Mouse (Mus musculus): ENCODE data around the gene Farsa. TPM values are rescaled to one million over a fixed set of nuclear protein-coding genes. Genes with fewer than 3 reads are reported as not detected.

Gene Farsa
- polyA plus RNA-seq, 1 experiment: 59.1 TPM

GRCm38 (mm10) chr8:84846094-84846721 lies 10.6 kb upstream of the Farsa start:
- no peak for TF ChIP-seq POLR2A (IDR thresholded peaks at IDR 0.05; ENCODE audit: borderline replicate concordance, control insufficient read depth, low read depth, low read length)
- no peak for TF ChIP-seq CTCF (IDR thresholded peaks at IDR 0.05; ENCODE audit: control insufficient read depth, insufficient read depth, low read length)
- H3K4me1 ChIP-seq (ENCODE audit: control insufficient read depth, insufficient read depth, low read length): peaks cover 4% of the 10 kb centered on the region; the same call in 1 of the 2 replicates
- WGBS: under 1% methylated on average over 30 of the region's 30 CpGs
- peak overlapping the region; percentile 90 for H3K27ac ChIP-seq (ENCODE audit: control insufficient read depth, insufficient read depth, low read depth, low read length, poor library complexity)
- peak overlapping the region; percentile 89 for H3K4me3 ChIP-seq (replicated peaks; ENCODE audit: control insufficient read depth, low read depth, low read length)

DNA sequence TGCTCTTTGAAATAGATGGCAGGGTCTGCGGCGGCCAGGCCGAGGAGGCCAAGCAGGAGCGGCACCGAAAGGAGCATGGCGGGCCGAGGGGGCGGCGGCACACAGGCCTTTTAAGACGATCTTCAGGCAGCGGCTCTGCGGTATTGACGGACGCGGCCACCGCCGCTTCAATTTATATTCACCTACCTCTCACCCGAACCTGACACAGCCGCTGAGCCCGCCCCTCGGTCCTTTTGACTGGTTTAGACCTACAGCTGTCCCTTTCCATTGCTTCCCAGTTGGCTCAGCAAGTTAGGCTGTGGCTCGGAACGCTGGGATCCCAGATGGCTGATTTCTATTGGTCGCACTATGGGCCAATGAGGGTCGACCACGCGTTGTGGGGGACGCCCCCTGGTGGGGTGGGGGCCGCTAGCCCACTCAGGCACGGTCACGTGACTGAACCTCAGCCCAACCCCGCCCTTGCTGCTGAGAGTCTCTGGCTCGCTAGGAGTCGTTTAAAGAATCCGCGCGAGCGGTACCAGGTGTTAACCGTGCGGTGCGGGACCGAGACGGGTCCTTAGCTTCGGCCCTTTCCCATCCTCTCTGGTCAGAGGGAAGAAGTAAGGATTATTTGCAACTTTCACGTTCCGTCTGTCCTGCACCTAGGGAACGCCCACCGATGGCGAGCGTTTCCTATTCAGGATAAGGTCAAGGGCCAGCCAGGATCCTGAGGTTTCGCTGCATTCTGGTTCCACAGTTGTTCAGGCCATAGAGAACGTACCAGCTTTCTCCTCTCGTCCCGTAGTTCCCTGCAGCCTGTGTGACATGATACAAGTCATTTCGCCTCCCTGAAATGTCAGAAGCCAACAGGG lies 9.8 kb upstream of the Farsa start, which contains the start of gene Calr:
Gene Calr, minus strand, starts transcription at position 213 of the 851 bp plus-strand sequence.
- under 1% methylated on average over 55 of the region's 55 CpGs for WGBS
- Histone ChIP-seq H3K27ac (ENCODE audit: control insufficient read depth, insufficient read depth, low read depth, low read length, poor library complexity) (peak within 1 kb of the TSS; percentile 94), H3K4me1 (ENCODE audit: control insufficient read depth, insufficient read depth, low read length) (peaks cover 4% of the 10 kb centered on the region; the same call in 1 of the 2 replicates), H3K4me3 (replicated peaks; ENCODE audit: control insufficient read depth, low read depth, low read length) (peak within 1 kb of the TSS; percentile 94)
- peak; percentile 99 for TF ChIP-seq POLR2A (IDR thresholded peaks at IDR 0.05; ENCODE audit: borderline replicate concordance, control insufficient read depth, low read depth, low read length)
- no peak for TF ChIP-seq CTCF (IDR thresholded peaks at IDR 0.05; ENCODE audit: control insufficient read depth, insufficient read depth, low read length)

DNA sequence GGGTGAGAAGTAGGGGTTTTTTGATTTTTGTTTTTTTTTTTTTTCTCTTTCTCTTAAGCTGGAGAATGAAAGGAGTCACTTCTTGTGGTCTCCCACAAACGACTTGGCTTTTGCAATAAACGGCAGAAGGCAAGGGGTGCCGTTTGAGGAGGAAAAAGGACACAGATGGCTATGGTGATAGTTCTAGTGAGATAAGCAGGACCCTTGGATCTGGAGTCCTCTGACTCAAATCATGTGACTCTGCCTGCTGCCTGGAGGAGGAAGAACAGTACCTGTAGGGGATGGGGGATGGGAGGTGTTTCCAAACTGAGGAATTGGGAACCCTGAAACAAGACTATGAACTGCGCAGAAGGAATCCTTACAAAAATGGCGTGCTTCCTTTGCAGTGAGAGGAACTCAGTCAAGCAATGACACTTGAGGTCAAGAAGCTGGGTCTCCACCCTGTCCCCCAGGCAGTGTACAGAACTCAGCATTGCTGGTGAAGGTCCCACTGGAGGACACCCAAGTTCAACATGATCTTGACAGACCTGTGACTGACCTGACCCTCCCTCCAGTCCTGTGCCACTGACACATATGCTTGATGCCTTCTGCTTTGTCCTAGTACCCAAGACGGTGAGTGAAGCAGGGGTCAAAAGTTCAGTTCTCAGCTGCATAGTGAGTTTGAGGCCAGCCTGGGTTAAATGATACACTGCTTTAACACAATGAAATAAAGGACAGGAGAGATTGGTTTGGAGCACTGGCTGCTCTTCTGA lies 8.9 kb upstream of the Farsa start:
- Histone ChIP-seq H3K4me3 (replicated peaks; ENCODE audit: control insufficient read depth, low read depth, low read length) (peak overlapping the region; percentile 2), H3K27ac (ENCODE audit: control insufficient read depth, insufficient read depth, low read depth, low read length, poor library complexity) (peak overlapping the region; percentile 94), H3K4me1 (ENCODE audit: control insufficient read depth, insufficient read depth, low read length) (peaks cover 4% of the 10 kb centered on the region; the same call in 1 of the 2 replicates)
- 3% methylated on average over 6 of the region's 6 CpGs for WGBS
- TF ChIP-seq CTCF (IDR thresholded peaks at IDR 0.05; ENCODE audit: control insufficient read depth, insufficient read depth, low read length): no peak
- TF ChIP-seq POLR2A (IDR thresholded peaks at IDR 0.05; ENCODE audit: borderline replicate concordance, control insufficient read depth, low read depth, low read length): no peak

- WGBS: 95% methylated on average over 3 of the region's 3 CpGs
- H3K27ac ChIP-seq (ENCODE audit: control insufficient read depth, insufficient read depth, low read depth, low read length, poor library complexity): 0 out of 2 replicates have a peak overlapping the region, but pooled peaks have one; percentile 75
- no peak for TF ChIP-seq CTCF (IDR thresholded peaks at IDR 0.05; ENCODE audit: control insufficient read depth, insufficient read depth, low read length)
- no peak for TF ChIP-seq POLR2A (IDR thresholded peaks at IDR 0.05; ENCODE audit: borderline replicate concordance, control insufficient read depth, low read depth, low read length)
- no peak overlapping the region for H3K4me3 ChIP-seq (replicated peaks; ENCODE audit: control insufficient read depth, low read depth, low read length)
- H3K4me1 ChIP-seq (ENCODE audit: control insufficient read depth, insufficient read depth, low read length): peaks cover 1% of the 10 kb centered on the region; the same call in 1 of the 2 replicates
These were observed 355 bp upstream of the Farsa start for GRCm38 (mm10) chr8:84856434-84856833.

- peak within 1 kb of the TSS; percentile 63; the same call in 1 of the 2 replicates for H3K27ac ChIP-seq (ENCODE audit: control insufficient read depth, insufficient read depth, low read depth, low read length, poor library complexity)
- WGBS: 2% methylated on average over 46 of the region's 46 CpGs
- no peaks in the 10 kb centered on the region; the same call in 1 of the 2 replicates for H3K4me1 ChIP-seq (ENCODE audit: control insufficient read depth, insufficient read depth, low read length)
- TF ChIP-seq POLR2A (IDR thresholded peaks at IDR 0.05; ENCODE audit: borderline replicate concordance, control insufficient read depth, low read depth, low read length) (no peak), CTCF (IDR thresholded peaks at IDR 0.05; ENCODE audit: control insufficient read depth, insufficient read depth, low read length) (no peak)
- peak within 1 kb of the TSS; percentile 85 for H3K4me3 ChIP-seq (replicated peaks; ENCODE audit: control insufficient read depth, low read depth, low read length)
These were observed 14.9 kb downstream of the Farsa start, which contains the start of gene Syce2 for GRCm38 (mm10) chr8:84871376-84872308. Gene Syce2, plus strand, starts transcription at chr8:84872111.

- TF ChIP-seq CTCF (IDR thresholded peaks at IDR 0.05; ENCODE audit: control insufficient read depth, insufficient read depth, low read length): no peak
- 0 out of 2 replicates have a peak, but pooled peaks have one; percentile 27 for TF ChIP-seq POLR2A (IDR thresholded peaks at IDR 0.05; ENCODE audit: borderline replicate concordance, control insufficient read depth, low read depth, low read length)
- 2% methylated on average over 54 of the region's 54 CpGs for WGBS
- Histone ChIP-seq H3K4me1 (ENCODE audit: control insufficient read depth, insufficient read depth, low read length) (no peaks in the 10 kb centered on the region; the same call in 1 of the 2 replicates), H3K4me3 (replicated peaks; ENCODE audit: control insufficient read depth, low read depth, low read length) (peak overlapping the region; percentile 85), H3K27ac (ENCODE audit: control insufficient read depth, insufficient read depth, low read depth, low read length, poor library complexity) (peak overlapping the region; percentile 63; the same call in 1 of the 2 replicates)
These were observed 15.6 kb downstream of the Farsa start for GRCm38 (mm10) chr8:84872309-84872965.

Data from bone marrow, adult 2 months (tissue).